Mouse (Mus musculus): ENCODE measurements around the gene Vil1. TPM values are rescaled to one million over a fixed set of nuclear protein-coding genes. Genes with fewer than 3 reads are reported as not detected.
"Not testable (repeated sequence)": the region's sequence is repeated elsewhere in the genome, so short reads cannot be mapped to it uniquely, and the experiment has no call there.

The Vil1 gene
- total RNA-seq, 2 experiments from 2014 or later, result 0.49 to 0.72 TPM

- TF ChIP-seq CTCF (conservative IDR thresholded peaks at IDR 0.05), result peak; percentile 69
- DNase-seq (ENCODE audit: low spot score in 2 of 2), result no peak
- Histone ChIP-seq H3K27ac (peak overlapping the region; percentile 95), H3K4me3 (no peak overlapping the region; the same call in 1 of the 2 replicates)
These were observed 18.8 kb upstream of the Vil1 start for GRCm38 (mm10) chr1:74390287-74390906.

- peak within 1 kb of the TSS; percentile 95 for H3K27ac ChIP-seq
- peak; percentile 44 for TF ChIP-seq CTCF (conservative IDR thresholded peaks at IDR 0.05)
- peak; percentile 95 to 96 for DNase-seq (ENCODE audit: low spot score in 2 of 2)
- H3K4me3 ChIP-seq, result peak within 1 kb of the TSS; percentile 61
These were observed 18.0 kb upstream of the Vil1 start, which contains the start of gene Ctdsp1 for GRCm38 (mm10) chr1:74390924-74391748. Gene Ctdsp1, plus strand, starts transcription at chr1:74391509.

DNA sequence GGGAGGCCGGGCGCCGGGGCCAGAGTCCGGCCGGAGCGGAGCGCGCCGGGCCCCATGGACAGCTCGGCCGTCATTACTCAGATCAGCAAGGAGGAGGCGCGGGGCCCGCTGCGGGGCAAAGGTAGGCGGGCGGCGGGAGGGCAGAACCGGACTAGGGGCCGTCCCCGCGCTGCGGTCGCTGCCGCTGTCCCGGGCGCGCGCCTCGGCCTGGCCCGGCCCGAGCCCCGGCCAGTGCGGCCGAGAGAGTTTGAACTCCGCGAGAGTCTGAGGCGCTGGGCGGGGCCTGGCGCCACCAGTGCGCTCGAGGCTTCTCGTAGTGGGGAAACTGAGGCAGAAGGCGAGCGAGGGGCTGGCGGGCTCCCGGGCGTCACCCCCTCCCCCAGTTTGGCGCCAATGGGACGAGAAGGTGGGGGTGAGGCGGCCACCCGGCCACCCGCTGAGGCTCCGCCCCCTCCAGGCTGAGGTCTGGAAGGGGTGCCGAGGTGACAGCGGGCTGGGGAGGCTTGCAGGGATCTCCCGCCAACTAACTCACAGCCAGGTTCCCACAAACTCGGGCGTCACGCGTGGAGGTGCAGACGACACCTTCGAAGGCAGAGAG, 17.2 kb upstream of the Vil1 start:
- DNase-seq (ENCODE audit: low spot score in 2 of 2), result peak in 1 of 2 experiments; percentile 36
- TF ChIP-seq CTCF (conservative IDR thresholded peaks at IDR 0.05), result no peak
- Histone ChIP-seq H3K27ac (peak overlapping the region; percentile 95), H3K4me3 (peak overlapping the region; percentile 61)

- Histone ChIP-seq H3K4me3 (peak overlapping the region; percentile 61), H3K27ac (peak overlapping the region; percentile 95)
- TF ChIP-seq CTCF (conservative IDR thresholded peaks at IDR 0.05), result no peak
- DNase-seq (ENCODE audit: low spot score in 2 of 2), result no peak
These were observed 16.7 kb upstream of the Vil1 start for GRCm38 (mm10) chr1:74392446-74392994.

GRCm38 (mm10) chr1:74393010-74393409, 16.2 kb upstream of the Vil1 start:
- H3K27ac ChIP-seq, result peak overlapping the region; percentile 95; the same call in 1 of the 2 replicates
- peak; percentile 39 for TF ChIP-seq CTCF (conservative IDR thresholded peaks at IDR 0.05)
- DNase-seq (ENCODE audit: low spot score in 2 of 2), result no peak
- H3K4me3 ChIP-seq, result peak overlapping the region; percentile 61

- Histone ChIP-seq H3K27ac (no peak overlapping the region), H3K4me3 (no peak overlapping the region)
- no peak for TF ChIP-seq CTCF (conservative IDR thresholded peaks at IDR 0.05)
- DNase-seq (ENCODE audit: low spot score in 2 of 2), result no peak
These were observed 15.5 kb upstream of the Vil1 start for GRCm38 (mm10) chr1:74393697-74394096.

GRCm38 (mm10) chr1:74394311-74394710, 14.9 kb upstream of the Vil1 start:
- Histone ChIP-seq H3K27ac (no peak overlapping the region), H3K4me3 (no peak overlapping the region)
- TF ChIP-seq CTCF (conservative IDR thresholded peaks at IDR 0.05), result no peak
- DNase-seq (ENCODE audit: low spot score in 2 of 2), result no peak

DNA sequence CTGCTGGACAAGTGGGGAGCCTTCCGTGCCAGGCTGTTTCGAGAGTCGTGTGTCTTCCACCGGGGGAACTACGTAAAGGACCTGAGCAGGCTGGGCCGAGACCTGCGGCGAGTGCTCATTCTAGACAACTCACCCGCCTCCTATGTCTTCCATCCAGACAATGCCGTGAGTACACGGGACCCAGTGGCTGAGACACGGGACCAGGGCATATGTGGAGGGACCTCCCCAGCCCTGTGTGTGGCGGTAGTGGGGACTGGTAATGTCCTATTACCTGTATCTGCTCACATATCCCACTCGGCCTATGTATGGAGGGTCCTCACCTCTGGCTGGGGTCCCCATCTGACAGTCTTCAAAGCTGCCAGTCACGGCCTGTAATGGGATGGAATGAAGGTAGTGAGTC, 14.3 kb upstream of the Vil1 start:
- Histone ChIP-seq H3K4me3 (no peak overlapping the region), H3K27ac (no peak overlapping the region)
- DNase-seq (ENCODE audit: low spot score in 2 of 2), result no peak
- TF ChIP-seq CTCF (conservative IDR thresholded peaks at IDR 0.05), result no peak

DNA sequence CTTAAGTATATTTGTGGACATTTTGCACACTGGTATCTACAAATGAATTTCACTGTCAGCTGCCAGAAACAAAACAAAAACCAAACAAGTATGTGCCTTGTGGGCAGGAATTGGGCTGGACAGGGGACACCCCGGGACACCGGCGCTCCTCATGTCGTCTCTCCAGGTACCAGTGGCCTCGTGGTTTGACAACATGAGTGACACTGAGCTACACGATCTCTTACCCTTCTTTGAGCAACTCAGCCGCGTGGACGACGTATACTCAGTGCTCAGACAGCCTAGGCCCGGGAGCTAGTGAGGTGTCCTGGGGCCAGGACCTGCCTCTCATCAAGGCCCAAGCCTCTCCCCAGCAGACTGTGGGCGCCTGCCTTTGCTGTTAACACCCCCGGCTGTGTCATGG, 13.9 kb upstream of the Vil1 start:
- TF ChIP-seq CTCF (conservative IDR thresholded peaks at IDR 0.05), result no peak
- DNase-seq (ENCODE audit: low spot score in 2 of 2), result no peak
- no peak overlapping the region for H3K4me3 ChIP-seq
- H3K27ac ChIP-seq, result no peak overlapping the region

DNA sequence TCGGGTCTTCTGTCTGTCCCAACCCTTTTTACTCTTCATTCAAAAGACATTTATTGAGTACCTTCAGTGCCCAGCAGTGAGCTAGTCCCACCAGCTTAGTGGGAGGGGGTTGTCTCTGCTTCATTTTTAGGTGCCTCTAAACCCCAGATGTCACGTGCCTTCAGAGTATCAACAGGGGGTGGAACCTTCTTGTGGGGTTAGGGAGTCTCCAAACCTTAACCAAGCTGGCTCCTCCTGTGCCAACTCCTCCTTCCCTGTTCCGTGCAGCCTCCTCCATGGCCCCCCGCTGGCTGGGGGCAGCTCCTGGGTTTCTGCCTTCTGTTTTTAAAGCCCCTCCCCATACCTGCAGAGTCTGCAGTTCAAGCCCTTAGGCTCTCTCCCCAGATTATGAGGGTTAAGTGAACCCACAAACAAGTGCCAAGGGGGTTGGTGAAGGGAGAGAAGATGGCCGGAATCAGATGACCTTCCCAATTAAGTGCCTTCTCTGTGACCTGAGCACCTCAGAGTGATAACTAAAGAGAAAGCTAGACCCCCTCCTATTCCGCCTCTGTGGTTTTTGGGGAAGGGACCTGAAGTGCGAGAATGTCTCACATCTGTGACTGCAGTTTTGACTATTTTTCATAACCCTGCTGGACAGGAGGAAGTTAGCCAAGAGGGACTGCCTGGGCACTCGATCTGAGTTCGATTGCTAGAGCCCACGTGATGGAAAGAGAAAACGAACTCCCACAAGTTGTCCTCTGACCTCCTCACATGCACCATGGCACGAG, 12.5 kb upstream of the Vil1 start:
- not testable (repeated sequence) for DNase-seq (ENCODE audit: low spot score in 2 of 2)
- peak overlapping the region; percentile 62 for H3K4me3 ChIP-seq
- H3K27ac ChIP-seq, result peak overlapping the region; percentile 82

- Histone ChIP-seq H3K4me3 (peak overlapping the region; percentile 62), H3K27ac (peak overlapping the region; percentile 82)
- peak; percentile 91 for TF ChIP-seq CTCF (conservative IDR thresholded peaks at IDR 0.05)
- peak; percentile 87 to 91 for DNase-seq (ENCODE audit: low spot score in 2 of 2)
These were observed 11.8 kb upstream of the Vil1 start for GRCm38 (mm10) chr1:74397268-74397918.

Measured in layer of hippocampus, adult 2 months (tissue).